Mouse (Mus musculus) central nervous system, embryonic 18 days (tissue): ENCODE measurements around the gene Tceanc2. TPM values are rescaled to one million over a fixed set of nuclear protein-coding genes. Genes with fewer than 3 reads are reported as not detected.

ENCODE experiments used
- polyA plus RNA-seq: library from polyadenylated mRNA; depleted of rRNA; stranded (reverse); fragments of >200 nt; gene quantifications from 2 replicates; pipeline ENCODE4 v1.2.3, GENCODE M21; 2012; rRNA removed

Gene Tceanc2
- polyA plus RNA-seq, result 12.7 and 14.2 TPM in 2 replicates

GRCm38 (mm10) chr4:107178830-107179490, at the start of gene Tceanc2:
Gene Tceanc2, minus strand, starts transcription at chr4:107179116.

GRCm38 (mm10) chr4:107208880-107209279, 30.0 kb upstream of the Tceanc2 start, which contains the start of gene Ldlrad1:
Gene Ldlrad1, plus strand, starts transcription at chr4:107209180.

DNA sequence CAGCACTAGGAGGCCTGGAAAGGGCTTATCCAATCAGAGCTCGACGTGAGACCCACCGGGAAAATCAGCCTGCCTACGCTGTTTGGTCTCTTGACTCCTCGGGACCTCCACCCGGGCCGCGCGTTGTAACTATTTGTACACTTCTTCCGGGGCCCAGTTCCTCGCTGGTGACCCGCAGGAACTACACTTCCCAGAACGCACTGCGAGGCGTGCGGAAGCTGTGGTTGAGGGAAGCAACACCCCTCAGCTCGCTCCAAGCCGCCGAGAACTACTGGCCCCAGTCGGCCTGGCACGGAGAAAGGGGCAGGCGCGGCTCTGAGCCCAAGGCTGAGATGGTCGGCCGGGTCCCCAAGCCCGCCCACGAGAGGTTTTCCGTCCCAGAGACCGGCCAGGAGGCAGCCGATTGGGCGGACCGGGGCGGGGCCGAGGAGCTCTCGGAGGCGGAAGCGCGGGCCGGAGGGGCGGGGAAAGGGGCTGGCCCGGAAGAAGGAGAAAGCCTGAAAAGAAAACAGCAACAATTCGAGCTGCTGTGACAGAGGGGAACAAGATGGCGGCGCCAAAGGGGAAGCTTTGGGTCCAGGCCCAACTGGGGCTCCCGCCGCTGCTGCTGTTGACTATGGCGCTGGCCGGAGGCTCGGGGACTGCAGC, 610 bp downstream of the Tceanc2 start, which contains the start of gene Tmem59:
Gene Tmem59 (plus strand): TSS at position 218 of the 648 bp plus-strand sequence.

DNA sequence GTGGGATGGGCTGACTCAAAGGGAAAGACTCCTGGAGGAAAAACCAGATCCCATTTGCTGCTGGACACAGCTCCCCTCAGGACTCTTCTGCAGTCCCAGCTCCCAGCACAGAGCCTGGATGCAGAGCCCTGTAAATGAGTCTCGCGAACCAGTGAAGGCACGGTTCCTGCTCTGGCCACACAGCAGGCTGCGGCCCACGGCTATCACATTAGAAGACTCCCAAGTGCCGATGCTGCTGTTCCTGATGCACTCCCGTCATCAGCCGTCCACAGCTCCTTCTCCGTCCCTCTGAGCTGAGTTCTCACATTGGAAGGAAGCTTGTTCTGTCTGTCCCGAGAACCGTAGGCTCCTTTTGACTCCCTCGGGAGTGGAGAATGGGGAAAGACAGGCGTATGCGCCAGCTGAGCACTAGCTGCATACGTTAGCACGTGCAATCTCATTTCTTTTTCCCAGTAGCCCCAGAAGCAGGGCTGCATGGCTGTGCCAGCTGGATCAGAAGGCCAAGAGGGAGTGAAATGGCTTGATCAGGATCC, 82.0 kb downstream of the Tceanc2 start, which contains the start of gene Cdcp2:
Gene Cdcp2 (plus strand): TSS at position 51 of the 533 bp plus-strand sequence.

Other genes with a start within 250 kb of the Tceanc2 start
- gene Mrpl37, start 112.2 kb downstream of the Tceanc2 start, polyA plus RNA-seq, result 98.9 and 102 TPM in 2 replicates
- 3.9 and 4.7 TPM in 2 replicates for gene Cyb5rl, start 112.1 kb downstream of the Tceanc2 start, polyA plus RNA-seq
- gene Cdcp2, start 82.2 kb downstream of the Tceanc2 start, polyA plus RNA-seq, result 0.03 and 0.11 TPM in 2 replicates
- gene Tmem59, start 717 bp downstream of the Tceanc2 start, polyA plus RNA-seq, result 179 and 182 TPM in 2 replicates
- not detected in 2 replicates for gene Ldlrad1, start 30.1 kb upstream of the Tceanc2 start, polyA plus RNA-seq
- gene Lrrc42, start 74.4 kb upstream of the Tceanc2 start, polyA plus RNA-seq, result 39.2 and 40.4 TPM in 2 replicates
- gene Hspb11, start 74.5 kb upstream of the Tceanc2 start, polyA plus RNA-seq, result 23.6 and 25.9 TPM in 2 replicates
- not detected in 2 replicates for gene Dio1, start 128.1 kb upstream of the Tceanc2 start, polyA plus RNA-seq
- gene Yipf1, start 135.2 kb upstream of the Tceanc2 start, polyA plus RNA-seq, result 40.6 and 41.3 TPM in 2 replicates
- 17.8 and 18.8 TPM in 2 replicates for gene Ndc1, start 188.7 kb upstream of the Tceanc2 start, polyA plus RNA-seq